Mouse (Mus musculus) lung, postnatal 0 days (tissue): ENCODE data around the gene Dnajb4. TPM values are rescaled to one million over a fixed set of nuclear protein-coding genes. Genes with fewer than 3 reads are reported as not detected.

Source experiments
- ATAC-seq: fragments of 200-750 bp; cut with Nextera tagmentation; 2 replicates; pipeline ENCODE4 v1.8.0; 2017; ENCODE audit warnings: moderate library complexity
- DNase-seq: peaks from one replicate; pipeline ENCODE4 v3.0.0-alpha.2; 2016; ENCODE audit warnings: low spot score
- H3K27ac ChIP-seq: fragments of 300-500 bp; sonication (generic); 2 replicates; pipeline ENCODE4 v1.5.1; 2014; ENCODE audit warnings: antibody characterized with exemption, mild to moderate bottlenecking, low read length, mixed read lengths
- H3K27me3 ChIP-seq: fragments of 300-500 bp; sonication (generic); replicated peaks from 2 replicates; pipeline ENCODE4 v1.6.1; 2014; ENCODE audit warnings: low read length, mixed read lengths; ENCODE audit not compliant: insufficient read depth
- H3K36me3 ChIP-seq: fragments of 300-500 bp; sonication (generic); 2 replicates; pipeline ENCODE4 v1.6.1; 2014; ENCODE audit warnings: low read length, mixed read lengths; ENCODE audit not compliant: insufficient read depth
- H3K4me1 ChIP-seq: fragments of 300-500 bp; sonication (generic); 2 replicates; pipeline ENCODE4 v1.6.1; 2014; ENCODE audit warnings: antibody characterized with exemption, low read depth, low read length, mixed read lengths; ENCODE audit not compliant: insufficient read depth
- H3K4me2 ChIP-seq: fragments of 300-500 bp; sonication (generic); replicated peaks from 2 replicates; pipeline ENCODE4 v1.6.1; 2014; ENCODE audit warnings: low read depth, mild to moderate bottlenecking, low read length, moderate library complexity, mixed read lengths
- H3K4me3 ChIP-seq: fragments of 300-500 bp; sonication (generic); 2 replicates; pipeline ENCODE4 v1.5.1; 2014; ENCODE audit warnings: low read depth, low read length
- H3K9ac ChIP-seq: fragments of 300-500 bp; sonication (generic); replicated peaks from 2 replicates; pipeline ENCODE4 v1.6.1; 2014; ENCODE audit warnings: low read depth, mild to moderate bottlenecking
- H3K9me3 ChIP-seq: fragments of 300-500 bp; sonication (generic); 2 replicates; pipeline ENCODE4 v1.6.1; 2016; ENCODE audit warnings: low read length, mixed read lengths
- CTCF ChIP-seq: IDR thresholded peaks from 2 replicates; pipeline ENCODE4 v1.5.1; 2016; ENCODE audit warnings: antibody characterized with exemption, mild to moderate bottlenecking
- EP300 ChIP-seq: IDR thresholded peaks from 2 replicates; pipeline ENCODE4 v1.6.1; 2016; ENCODE audit warnings: antibody characterized with exemption, mild to moderate bottlenecking, control low read depth
- WGBS: fragments of 180-500 bp; shearing (Covaris S2); extraction: QIAGEN DNeasy Blood & Tissue Kit; methylation state at CpG from one replicate; pipeline ENCODE4 v1.1.7; 2014; 5-methylcytosine and 5-hydroxymethylcytosine counted together
- polyA plus RNA-seq: library from polyadenylated mRNA; unstranded; fragments of >200 nt; fragmentation: Nextera tagmentation; extraction: Ambion mirVana; gene quantifications from 2 replicates; pipeline ENCODE4 v1.2.1, GENCODE M21; 2015

The Dnajb4 gene
- polyA plus RNA-seq, 1 experiment from 2014 or later, result 54.0 TPM

- no peak for DNase-seq
- WGBS, result 73% methylated on average over 4 of the region's 4 CpGs
Measured at GRCm38 (mm10) chr3:152243304-152243703, 33.2 kb upstream of the Dnajb4 start.

GRCm38 (mm10) chr3:152241098-152241497 lies 31.0 kb upstream of the Dnajb4 start:
- H3K27ac ChIP-seq, result no peak overlapping the region
- no peak for ATAC-seq
- H3K4me1 ChIP-seq, result no peaks in the 10 kb centered on the region
- DNase-seq, result no peak
- no peak overlapping the region for H3K4me2 ChIP-seq
- no peak overlapping the region for H3K9ac ChIP-seq
- H3K4me3 ChIP-seq, result no peak overlapping the region
- H3K9me3 ChIP-seq, result no peaks in the 10 kb centered on the region
- TF ChIP-seq CTCF (no peak), EP300 (no peak)
- no peaks in the 10 kb centered on the region for H3K27me3 ChIP-seq
- H3K36me3 ChIP-seq, result no peaks in the 10 kb centered on the region; the same call in 1 of the 2 replicates
- 70% methylated on average over 3 of the region's 3 CpGs for WGBS

More at GRCm38 (mm10) chr3:152243304-152243703, 33.2 kb upstream of the Dnajb4 start:
- Histone ChIP-seq H3K27ac (no peak overlapping the region), H3K36me3 (no peaks in the 10 kb centered on the region; the same call in 1 of the 2 replicates), H3K4me1 (no peaks in the 10 kb centered on the region), H3K4me3 (no peak overlapping the region), H3K9ac (no peak overlapping the region), H3K4me2 (no peak overlapping the region), H3K27me3 (no peaks in the 10 kb centered on the region), H3K9me3 (no peaks in the 10 kb centered on the region)
- TF ChIP-seq EP300, result no peak
- no peak for TF ChIP-seq CTCF
- ATAC-seq, result no peak

DNA sequence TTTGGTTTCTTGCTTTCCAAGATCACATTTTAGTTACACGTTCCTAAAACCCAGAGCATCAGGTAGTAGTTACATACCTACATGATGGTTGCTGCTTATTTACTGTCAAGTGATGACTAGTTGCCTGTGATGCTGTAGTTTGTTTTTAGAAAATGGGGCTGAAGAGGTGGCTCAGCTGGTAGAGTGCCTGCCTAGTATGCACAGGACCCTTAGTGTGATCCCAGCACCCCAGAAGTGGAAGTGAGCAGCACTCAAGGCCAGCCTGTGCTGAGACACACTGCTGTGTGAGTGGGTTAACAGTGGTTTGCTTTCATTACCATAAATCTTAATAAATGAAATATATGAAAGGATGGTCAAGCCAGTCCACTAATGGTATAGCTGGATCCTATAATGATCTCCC lies 29.5 kb upstream of the Dnajb4 start:
- Histone ChIP-seq H3K4me3 (no peak overlapping the region), H3K9ac (no peak overlapping the region), H3K4me2 (no peak overlapping the region), H3K27me3 (no peaks in the 10 kb centered on the region), H3K27ac (no peak overlapping the region), H3K4me1 (no peaks in the 10 kb centered on the region), H3K36me3 (no peaks in the 10 kb centered on the region; the same call in 1 of the 2 replicates), H3K9me3 (no peaks in the 10 kb centered on the region)
- ATAC-seq, result no peak
- 98% methylated on average over 1 of the region's 1 CpGs for WGBS
- DNase-seq, result no peak
- no peak for TF ChIP-seq CTCF
- no peak for TF ChIP-seq EP300

GRCm38 (mm10) chr3:152238836-152239235 lies 28.7 kb upstream of the Dnajb4 start:
- Histone ChIP-seq H3K27me3 (no peaks in the 10 kb centered on the region), H3K27ac (no peak overlapping the region), H3K4me2 (no peak overlapping the region), H3K4me3 (no peak overlapping the region), H3K9me3 (no peaks in the 10 kb centered on the region), H3K36me3 (no peaks in the 10 kb centered on the region; the same call in 1 of the 2 replicates), H3K4me1 (no peaks in the 10 kb centered on the region), H3K9ac (no peak overlapping the region)
- TF ChIP-seq CTCF (peak; percentile 26; the same call in 1 of the 2 replicates), EP300 (no peak)
- peak; percentile 77 for DNase-seq
- 34% methylated on average over 2 of the region's 2 CpGs for WGBS
- ATAC-seq, result peak; percentile 32

DNA sequence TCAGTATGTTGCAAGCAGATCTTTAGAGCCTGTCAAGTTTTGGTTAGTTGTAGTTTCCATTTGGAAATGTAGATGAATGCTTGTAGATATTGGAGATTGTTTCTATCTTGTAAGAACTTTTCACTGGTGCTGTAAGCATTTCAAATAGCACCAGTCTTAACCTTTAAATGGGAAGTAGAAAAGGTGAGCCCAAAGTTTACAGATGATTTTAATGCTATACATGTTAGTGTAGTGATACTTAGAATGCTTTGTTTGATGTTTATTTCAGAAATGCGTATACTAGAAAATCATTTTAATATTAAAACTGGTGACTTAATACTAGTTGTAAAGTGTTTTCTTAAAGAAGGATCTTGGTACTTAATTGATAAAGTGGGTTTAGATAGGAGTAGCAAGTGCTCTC lies 25.7 kb upstream of the Dnajb4 start:
- Histone ChIP-seq H3K9ac (no peak overlapping the region), H3K27ac (no peak overlapping the region), H3K9me3 (no peaks in the 10 kb centered on the region), H3K4me2 (no peak overlapping the region), H3K4me1 (no peaks in the 10 kb centered on the region), H3K4me3 (no peak overlapping the region), H3K36me3 (peaks cover 7% of the 10 kb centered on the region), H3K27me3 (no peaks in the 10 kb centered on the region)
- WGBS, result 89% methylated on average over 1 of the region's 1 CpGs
- TF ChIP-seq EP300, result no peak
- TF ChIP-seq CTCF, result no peak
- ATAC-seq, result no peak
- DNase-seq, result no peak

DNA sequence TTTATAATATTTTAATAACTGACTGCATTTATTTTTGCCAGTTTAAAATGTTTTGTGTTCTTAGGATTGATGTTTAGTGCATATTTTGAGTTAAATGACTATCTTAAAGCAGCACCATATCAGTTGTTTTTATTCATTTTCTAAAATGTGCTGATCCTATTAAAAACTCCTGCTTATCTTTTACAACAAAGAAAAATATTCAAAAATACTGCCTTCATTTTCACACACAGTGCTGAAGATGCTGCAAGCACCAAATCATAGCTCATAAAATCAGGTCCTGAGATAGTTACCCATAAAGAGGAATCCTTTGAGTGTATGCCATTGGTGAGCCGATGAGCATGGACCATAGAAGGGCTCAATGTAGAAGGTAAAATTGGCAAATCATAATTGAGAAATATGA lies 25.1 kb upstream of the Dnajb4 start:
- Histone ChIP-seq H3K27ac (no peak overlapping the region), H3K4me3 (no peak overlapping the region), H3K4me1 (no peaks in the 10 kb centered on the region), H3K9ac (no peak overlapping the region), H3K9me3 (no peaks in the 10 kb centered on the region), H3K27me3 (no peaks in the 10 kb centered on the region), H3K36me3 (peaks cover 7% of the 10 kb centered on the region), H3K4me2 (no peak overlapping the region)
- TF ChIP-seq CTCF (no peak), EP300 (no peak)
- WGBS, result 95% methylated on average over 1 of the region's 1 CpGs
- no peak for ATAC-seq
- no peak for DNase-seq
